Mouse (Mus musculus): Measurements from ENCODE around the gene Elmsan1. TPM values are rescaled to one million over a fixed set of nuclear protein-coding genes. Genes with fewer than 3 reads are reported as not detected.

The Elmsan1 gene
- polyA plus RNA-seq, 1 experiment from 2014 or later = 11.1 TPM

GRCm38 (mm10) chr12:84207209-84207817 lies 11.4 kb downstream of the Elmsan1 start:
- Histone ChIP-seq H3K4me3 (ENCODE audit: low read length) (no peak overlapping the region), H3K9ac (ENCODE audit: low read length) (no peak overlapping the region), H3K36me3 (ENCODE audit: control insufficient read depth, insufficient read depth, low read length) (no peaks in the 10 kb centered on the region; the same call in 1 of the 2 replicates), H3K4me1 (replicated peaks; ENCODE audit: control insufficient read depth, insufficient read depth, low read length) (peaks cover 78% of the 10 kb centered on the region), H3K9me3 (ENCODE audit: control insufficient read depth, low read length) (no peaks in the 10 kb centered on the region), H3K4me2 (ENCODE audit: low read depth, low read length) (no peak overlapping the region), H3K27ac (ENCODE audit: low read length) (no peak overlapping the region), H3K27me3 (ENCODE audit: control insufficient read depth, insufficient read depth, low read depth, low read length) (no peaks in the 10 kb centered on the region)
- no peak for ATAC-seq (ENCODE audit: low read depth)
- whole genome bisulfite sequencing = 67% methylated on average over 18 of the region's 18 CpGs

GRCm38 (mm10) chr12:84206525-84206924 lies 12.2 kb downstream of the Elmsan1 start:
- Histone ChIP-seq H3K27me3 (ENCODE audit: control insufficient read depth, insufficient read depth, low read depth, low read length) (no peaks in the 10 kb centered on the region), H3K4me3 (ENCODE audit: low read length) (no peak overlapping the region), H3K27ac (ENCODE audit: low read length) (0 out of 2 replicates have a peak overlapping the region, but pooled peaks have one; percentile 15), H3K36me3 (ENCODE audit: control insufficient read depth, insufficient read depth, low read length) (no peaks in the 10 kb centered on the region; the same call in 1 of the 2 replicates), H3K4me2 (ENCODE audit: low read depth, low read length) (no peak overlapping the region), H3K4me1 (replicated peaks; ENCODE audit: control insufficient read depth, insufficient read depth, low read length) (peaks cover 79% of the 10 kb centered on the region), H3K9me3 (ENCODE audit: control insufficient read depth, low read length) (no peaks in the 10 kb centered on the region), H3K9ac (ENCODE audit: low read length) (no peak overlapping the region)
- ATAC-seq (ENCODE audit: low read depth) = peak; percentile 29; the same call in 1 of the 2 replicates
- 38% methylated on average over 7 of the region's 7 CpGs for WGBS

GRCm38 (mm10) chr12:84205659-84206185 lies 13.0 kb downstream of the Elmsan1 start:
- 82% methylated on average over 10 of the region's 10 CpGs for WGBS
- no peak overlapping the region for H3K27ac ChIP-seq (ENCODE audit: low read length)

GRCm38 (mm10) chr12:84204662-84205061 lies 14.0 kb downstream of the Elmsan1 start:
- Histone ChIP-seq H3K4me3 (ENCODE audit: low read length) (no peak overlapping the region), H3K9ac (ENCODE audit: low read length) (no peak overlapping the region), H3K27me3 (ENCODE audit: control insufficient read depth, insufficient read depth, low read depth, low read length) (no peaks in the 10 kb centered on the region), H3K9me3 (ENCODE audit: control insufficient read depth, low read length) (no peaks in the 10 kb centered on the region), H3K36me3 (ENCODE audit: control insufficient read depth, insufficient read depth, low read length) (no peaks in the 10 kb centered on the region; the same call in 1 of the 2 replicates), H3K27ac (ENCODE audit: low read length) (no peak overlapping the region), H3K4me1 (replicated peaks; ENCODE audit: control insufficient read depth, insufficient read depth, low read length) (peaks cover 64% of the 10 kb centered on the region), H3K4me2 (ENCODE audit: low read depth, low read length) (no peak overlapping the region)
- WGBS = 93% methylated on average over 8 of the region's 8 CpGs
- ATAC-seq (ENCODE audit: low read depth) = no peak

More at GRCm38 (mm10) chr12:84205659-84206185, 13.0 kb downstream of the Elmsan1 start:
- Histone ChIP-seq H3K4me3 (ENCODE audit: low read length) (no peak overlapping the region), H3K9ac (ENCODE audit: low read length) (no peak overlapping the region), H3K9me3 (ENCODE audit: control insufficient read depth, low read length) (no peaks in the 10 kb centered on the region), H3K4me1 (replicated peaks; ENCODE audit: control insufficient read depth, insufficient read depth, low read length) (peaks cover 74% of the 10 kb centered on the region), H3K27me3 (ENCODE audit: control insufficient read depth, insufficient read depth, low read depth, low read length) (no peaks in the 10 kb centered on the region), H3K4me2 (ENCODE audit: low read depth, low read length) (no peak overlapping the region), H3K36me3 (ENCODE audit: control insufficient read depth, insufficient read depth, low read length) (no peaks in the 10 kb centered on the region; the same call in 1 of the 2 replicates)
- ATAC-seq (ENCODE audit: low read depth) = no peak

GRCm38 (mm10) chr12:84203778-84204216 lies 14.9 kb downstream of the Elmsan1 start:
- Histone ChIP-seq H3K9ac (ENCODE audit: low read length) (no peak overlapping the region), H3K36me3 (ENCODE audit: control insufficient read depth, insufficient read depth, low read length) (no peaks in the 10 kb centered on the region), H3K4me3 (ENCODE audit: low read length) (no peak overlapping the region), H3K9me3 (ENCODE audit: control insufficient read depth, low read length) (no peaks in the 10 kb centered on the region), H3K4me1 (replicated peaks; ENCODE audit: control insufficient read depth, insufficient read depth, low read length) (peaks cover 56% of the 10 kb centered on the region), H3K27me3 (ENCODE audit: control insufficient read depth, insufficient read depth, low read depth, low read length) (no peaks in the 10 kb centered on the region), H3K27ac (ENCODE audit: low read length) (peak overlapping the region; percentile 28), H3K4me2 (ENCODE audit: low read depth, low read length) (no peak overlapping the region)
- ATAC-seq (ENCODE audit: low read depth) = no peak; the same call in 1 of the 2 replicates
- WGBS = 47% methylated on average over 7 of the region's 7 CpGs

GRCm38 (mm10) chr12:84203170-84203777 lies 15.4 kb downstream of the Elmsan1 start:
- Histone ChIP-seq H3K27me3 (ENCODE audit: control insufficient read depth, insufficient read depth, low read depth, low read length) (no peaks in the 10 kb centered on the region), H3K9me3 (ENCODE audit: control insufficient read depth, low read length) (no peaks in the 10 kb centered on the region), H3K36me3 (ENCODE audit: control insufficient read depth, insufficient read depth, low read length) (no peaks in the 10 kb centered on the region), H3K4me2 (ENCODE audit: low read depth, low read length) (no peak overlapping the region), H3K4me3 (ENCODE audit: low read length) (no peak overlapping the region), H3K27ac (ENCODE audit: low read length) (peak overlapping the region; percentile 28; the same call in 1 of the 2 replicates), H3K4me1 (replicated peaks; ENCODE audit: control insufficient read depth, insufficient read depth, low read length) (peaks cover 51% of the 10 kb centered on the region), H3K9ac (ENCODE audit: low read length) (no peak overlapping the region)
- ATAC-seq (ENCODE audit: low read depth) = no peak
- 57% methylated on average over 7 of the region's 7 CpGs for WGBS

- Histone ChIP-seq H3K4me3 (ENCODE audit: low read length) (no peak overlapping the region), H3K4me2 (ENCODE audit: low read depth, low read length) (no peak overlapping the region), H3K4me1 (replicated peaks; ENCODE audit: control insufficient read depth, insufficient read depth, low read length) (peaks cover 44% of the 10 kb centered on the region), H3K36me3 (ENCODE audit: control insufficient read depth, insufficient read depth, low read length) (no peaks in the 10 kb centered on the region), H3K27me3 (ENCODE audit: control insufficient read depth, insufficient read depth, low read depth, low read length) (no peaks in the 10 kb centered on the region), H3K9me3 (ENCODE audit: control insufficient read depth, low read length) (no peaks in the 10 kb centered on the region), H3K27ac (ENCODE audit: low read length) (no peak overlapping the region), H3K9ac (ENCODE audit: low read length) (no peak overlapping the region)
- ATAC-seq (ENCODE audit: low read depth) = no peak
- 71% methylated on average over 10 of the region's 10 CpGs for WGBS
Measured at GRCm38 (mm10) chr12:84202561-84202960, 16.1 kb downstream of the Elmsan1 start.

- Histone ChIP-seq H3K4me2 (ENCODE audit: low read depth, low read length) (no peak overlapping the region), H3K9ac (ENCODE audit: low read length) (no peak overlapping the region), H3K9me3 (ENCODE audit: control insufficient read depth, low read length) (no peaks in the 10 kb centered on the region), H3K36me3 (ENCODE audit: control insufficient read depth, insufficient read depth, low read length) (no peaks in the 10 kb centered on the region), H3K4me1 (replicated peaks; ENCODE audit: control insufficient read depth, insufficient read depth, low read length) (peaks cover 38% of the 10 kb centered on the region), H3K4me3 (ENCODE audit: low read length) (no peak overlapping the region), H3K27me3 (ENCODE audit: control insufficient read depth, insufficient read depth, low read depth, low read length) (no peaks in the 10 kb centered on the region), H3K27ac (ENCODE audit: low read length) (no peak overlapping the region)
- 58% methylated on average over 18 of the region's 18 CpGs for WGBS
- no peak for ATAC-seq (ENCODE audit: low read depth)
Measured at GRCm38 (mm10) chr12:84201686-84202484, 16.8 kb downstream of the Elmsan1 start.

GRCm38 (mm10) chr12:84201222-84201621 lies 17.5 kb downstream of the Elmsan1 start:
- no peak overlapping the region for H3K4me3 ChIP-seq (ENCODE audit: low read length)
- H3K9me3 ChIP-seq (ENCODE audit: control insufficient read depth, low read length) = no peaks in the 10 kb centered on the region
- H3K36me3 ChIP-seq (ENCODE audit: control insufficient read depth, insufficient read depth, low read length) = no peaks in the 10 kb centered on the region
- peaks cover 32% of the 10 kb centered on the region for H3K4me1 ChIP-seq (replicated peaks; ENCODE audit: control insufficient read depth, insufficient read depth, low read length)
- no peaks in the 10 kb centered on the region for H3K27me3 ChIP-seq (ENCODE audit: control insufficient read depth, insufficient read depth, low read depth, low read length)
- 68% methylated on average over 4 of the region's 4 CpGs for WGBS
- no peak overlapping the region for H3K27ac ChIP-seq (ENCODE audit: low read length)
- H3K9ac ChIP-seq (ENCODE audit: low read length) = no peak overlapping the region
- no peak overlapping the region for H3K4me2 ChIP-seq (ENCODE audit: low read depth, low read length)
- ATAC-seq (ENCODE audit: low read depth) = no peak

Data from lung, embryonic 16.5 days (tissue).